Mouse (Mus musculus) B cell, adult 62 days (primary cell): ENCODE results near the gene Mfsd8. TPM values are rescaled to one million over a fixed set of nuclear protein-coding genes. Genes with fewer than 3 reads are reported as not detected.

Experiments used
- total RNA-seq: library from RNA; stranded (reverse); gene quantifications from 4 replicates; pipeline ENCODE4 v1.2.4, GENCODE M21; 2023

Mfsd8 gene
- total RNA-seq = 12.2 to 19.2 TPM (median 15.5 TPM) in 4 replicates

GRCm38 (mm10) chr3:40846473-40846956 lies at the start of gene Mfsd8:
TSS of gene Mfsd8 (minus strand) at chr3:40846886.

GRCm38 (mm10) chr3:40846957-40847017 lies 101 bp upstream of the Mfsd8 start, which contains the start of gene Abhd18:
TSS of gene Abhd18 (plus strand) at chr3:40846970.

GRCm38 (mm10) chr3:40799530-40800372 lies 46.9 kb downstream of the Mfsd8 start, which contains the start of gene Plk4:
TSS of gene Plk4 (plus strand) at chr3:40800019.

Other genes starting within 250 kb of the Mfsd8 start
- gene Slc25a31, start 138.0 kb downstream of the Mfsd8 start, total RNA-seq = 0.25 TPM in 1 of 4 replicates, not detected in the others
- 10.9 to 15.5 TPM (median 11.2 TPM) in 4 replicates for gene Hspa4l, start 102.4 kb downstream of the Mfsd8 start, total RNA-seq
- gene Plk4, start 46.9 kb downstream of the Mfsd8 start, total RNA-seq = 27.6 to 37.7 TPM (median 34.0 TPM) in 4 replicates
- gene Abhd18, start 84 bp upstream of the Mfsd8 start, total RNA-seq = 7.5 to 9.9 TPM (median 9.0 TPM) in 4 replicates
- gene 1700034I23Rik, start 55.7 kb upstream of the Mfsd8 start, total RNA-seq = not detected in 4 replicates
- 17.6 to 23.6 TPM (median 18.3 TPM) in 4 replicates for gene Larp1b, start 102.9 kb upstream of the Mfsd8 start, total RNA-seq
- gene Pgrmc2, start 236.2 kb upstream of the Mfsd8 start, total RNA-seq = 18.2 to 20.4 TPM (median 19.0 TPM) in 4 replicates